Mouse (Mus musculus): ENCODE results near the gene Ftsj1. TPM values are rescaled to one million over a fixed set of nuclear protein-coding genes. Genes with fewer than 3 reads are reported as not detected.

Ftsj1 gene
- polyA plus RNA-seq, 1 experiment from 2014 or later = 46.2 TPM

GRCm38 (mm10) chrX:8203105-8203504 is 49.1 kb downstream of the Ftsj1 start:
- DNase-seq (ENCODE audit: low spot score) (no peak), ATAC-seq (replicated peaks; ENCODE audit: insufficient number of reproducible peaks, low FRiP score, low TSS enrichment, low read depth) (no peak)
- Histone ChIP-seq H3K27ac (replicated peaks; ENCODE audit: low read depth, low read length) (no peak overlapping the region), H3K4me1 (ENCODE audit: control insufficient read depth, insufficient read depth, low read length) (no peaks in the 10 kb centered on the region), H3K27me3 (ENCODE audit: control insufficient read depth, insufficient read depth, low read length) (no peaks in the 10 kb centered on the region), H3K9ac (replicated peaks; ENCODE audit: low read length) (no peak overlapping the region), H3K36me3 (replicated peaks; ENCODE audit: control insufficient read depth, insufficient read depth, low read depth, low read length) (no peaks in the 10 kb centered on the region), H3K4me2 (ENCODE audit: low read depth, low read length) (no peak overlapping the region), H3K9me3 (replicated peaks; ENCODE audit: control insufficient read depth, low read length) (no peaks in the 10 kb centered on the region), H3K4me3 (ENCODE audit: low read depth, low read length) (no peak overlapping the region)
- WGBS = 80% methylated on average over 14 of the region's 14 CpGs

- DNase-seq (ENCODE audit: low spot score) = no peak
- no peak for ATAC-seq (replicated peaks; ENCODE audit: insufficient number of reproducible peaks, low FRiP score, low TSS enrichment, low read depth)
Measured at GRCm38 (mm10) chrX:8193419-8193723, 58.8 kb downstream of the Ftsj1 start, which contains the start of gene Ebp. Gene Ebp (minus strand): TSS chrX:8193512.

GRCm38 (mm10) chrX:8192640-8193418 is 59.4 kb downstream of the Ftsj1 start:
- Histone ChIP-seq H3K36me3 (replicated peaks; ENCODE audit: control insufficient read depth, insufficient read depth, low read depth, low read length) (no peaks in the 10 kb centered on the region), H3K27ac (replicated peaks; ENCODE audit: low read depth, low read length) (peak overlapping the region; percentile 28; the same call in 1 of the 2 replicates), H3K4me1 (ENCODE audit: control insufficient read depth, insufficient read depth, low read length) (no peaks in the 10 kb centered on the region), H3K27me3 (ENCODE audit: control insufficient read depth, insufficient read depth, low read length) (no peaks in the 10 kb centered on the region), H3K9ac (replicated peaks; ENCODE audit: low read length) (peak overlapping the region; percentile 62), H3K4me3 (ENCODE audit: low read depth, low read length) (peak overlapping the region; percentile 46), H3K9me3 (replicated peaks; ENCODE audit: control insufficient read depth, low read length) (no peaks in the 10 kb centered on the region), H3K4me2 (ENCODE audit: low read depth, low read length) (peak overlapping the region; percentile 52)
- ATAC-seq (replicated peaks; ENCODE audit: insufficient number of reproducible peaks, low FRiP score, low TSS enrichment, low read depth) (peak; percentile 97), DNase-seq (ENCODE audit: low spot score) (peak; percentile 80)
- WGBS = 17% methylated on average over 38 of the region's 38 CpGs

More at GRCm38 (mm10) chrX:8193419-8193723, 58.8 kb downstream of the Ftsj1 start, which contains the start of gene Ebp:
- no peaks in the 10 kb centered on the region for H3K27me3 ChIP-seq (ENCODE audit: control insufficient read depth, insufficient read depth, low read length)
- peak within 1 kb of the TSS; percentile 62 for H3K9ac ChIP-seq (replicated peaks; ENCODE audit: low read length)
- WGBS = 25% methylated on average over 10 of the region's 10 CpGs
- no peaks in the 10 kb centered on the region for H3K4me1 ChIP-seq (ENCODE audit: control insufficient read depth, insufficient read depth, low read length)
- H3K9me3 ChIP-seq (replicated peaks; ENCODE audit: control insufficient read depth, low read length) = no peaks in the 10 kb centered on the region
- H3K4me3 ChIP-seq (ENCODE audit: low read depth, low read length) = peak within 1 kb of the TSS; percentile 46
- H3K4me2 ChIP-seq (ENCODE audit: low read depth, low read length) = peak within 1 kb of the TSS; percentile 52
- no peaks in the 10 kb centered on the region for H3K36me3 ChIP-seq (replicated peaks; ENCODE audit: control insufficient read depth, insufficient read depth, low read depth, low read length)
- H3K27ac ChIP-seq (replicated peaks; ENCODE audit: low read depth, low read length) = peak within 1 kb of the TSS; percentile 28; the same call in 1 of the 2 replicates

DNA sequence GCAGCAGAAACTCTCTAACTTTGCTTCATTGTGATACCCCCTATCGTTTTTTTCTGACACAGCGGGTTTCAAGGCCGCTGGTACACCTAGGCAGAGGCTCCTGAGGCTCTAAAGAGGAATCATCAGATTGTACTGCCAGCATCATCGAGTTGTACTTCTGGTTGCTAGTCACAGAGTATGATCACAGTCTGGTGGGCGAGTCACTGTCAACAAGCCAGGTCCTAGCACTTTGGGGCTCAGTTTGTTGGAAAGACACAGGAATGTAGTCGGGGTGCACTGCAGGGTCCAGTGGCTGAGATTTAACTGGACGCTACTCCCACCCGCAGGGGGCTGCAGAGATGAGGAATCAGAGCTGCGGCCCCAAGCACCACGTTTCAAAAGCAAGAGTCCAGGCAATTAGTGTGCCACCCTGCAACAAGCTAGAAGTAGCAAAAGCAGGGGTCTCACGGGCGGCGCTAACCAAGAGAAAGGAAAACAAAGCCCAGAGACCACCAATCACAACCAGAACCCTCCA is 60.0 kb downstream of the Ftsj1 start:
- Histone ChIP-seq H3K4me1 (ENCODE audit: control insufficient read depth, insufficient read depth, low read length) (no peaks in the 10 kb centered on the region), H3K9me3 (replicated peaks; ENCODE audit: control insufficient read depth, low read length) (no peaks in the 10 kb centered on the region), H3K4me3 (ENCODE audit: low read depth, low read length) (peak overlapping the region; percentile 46), H3K4me2 (ENCODE audit: low read depth, low read length) (peak overlapping the region; percentile 52), H3K9ac (replicated peaks; ENCODE audit: low read length) (peak overlapping the region; percentile 62), H3K36me3 (replicated peaks; ENCODE audit: control insufficient read depth, insufficient read depth, low read depth, low read length) (no peaks in the 10 kb centered on the region), H3K27ac (replicated peaks; ENCODE audit: low read depth, low read length) (peak overlapping the region; percentile 28; the same call in 1 of the 2 replicates), H3K27me3 (ENCODE audit: control insufficient read depth, insufficient read depth, low read length) (no peaks in the 10 kb centered on the region)
- 13% methylated on average over 13 of the region's 13 CpGs for WGBS
- ATAC-seq (replicated peaks; ENCODE audit: insufficient number of reproducible peaks, low FRiP score, low TSS enrichment, low read depth) (peak; percentile 56; the same call in 1 of the 2 replicates), DNase-seq (ENCODE audit: low spot score) (peak; percentile 1)

Other genes with a start within 250 kb of the Ftsj1 start
- gene Glod5, start 233.9 kb downstream of the Ftsj1 start, polyA plus RNA-seq (2014; fragmentation: Nextera tagmentation; extraction: Ambion mirVana) = not detected in 2 replicates
- gene Suv39h1, start 177.6 kb downstream of the Ftsj1 start, polyA plus RNA-seq (2014; fragmentation: Nextera tagmentation; extraction: Ambion mirVana) = 86.7 and 88.3 TPM in 2 replicates
- 0.42 and 0.48 TPM in 2 replicates for gene Was, start 161.9 kb downstream of the Ftsj1 start, polyA plus RNA-seq (2014; fragmentation: Nextera tagmentation; extraction: Ambion mirVana)
- gene Wdr13, start 119.5 kb downstream of the Ftsj1 start, polyA plus RNA-seq (2014; fragmentation: Nextera tagmentation; extraction: Ambion mirVana) = 15.1 and 15.9 TPM in 2 replicates
- 525 and 566 TPM in 2 replicates for gene Rbm3, start 106.5 kb downstream of the Ftsj1 start, polyA plus RNA-seq (2014; fragmentation: Nextera tagmentation; extraction: Ambion mirVana)
- gene Tbc1d25, start 76.2 kb downstream of the Ftsj1 start, polyA plus RNA-seq (2014; fragmentation: Nextera tagmentation; extraction: Ambion mirVana) = 11.3 and 14.1 TPM in 2 replicates
- 33.2 and 37.0 TPM in 2 replicates for gene Ebp, start 58.9 kb downstream of the Ftsj1 start, polyA plus RNA-seq (2014; fragmentation: Nextera tagmentation; extraction: Ambion mirVana)
- 10.2 and 14.2 TPM in 2 replicates for gene Porcn, start 45.9 kb downstream of the Ftsj1 start, polyA plus RNA-seq (2014; fragmentation: Nextera tagmentation; extraction: Ambion mirVana)
- gene Slc38a5, start 18.7 kb upstream of the Ftsj1 start, polyA plus RNA-seq (2014; fragmentation: Nextera tagmentation; extraction: Ambion mirVana) = 3.9 and 4.8 TPM in 2 replicates
- not detected in 2 replicates for gene Ssxb10, start 75.0 kb upstream of the Ftsj1 start, polyA plus RNA-seq (2014; fragmentation: Nextera tagmentation; extraction: Ambion mirVana)
- not detected in 2 replicates for gene Ssxb9, start 114.6 kb upstream of the Ftsj1 start, polyA plus RNA-seq (2014; fragmentation: Nextera tagmentation; extraction: Ambion mirVana)
- gene Ssxb1, start 160.9 kb upstream of the Ftsj1 start, polyA plus RNA-seq (2014; fragmentation: Nextera tagmentation; extraction: Ambion mirVana) = not detected in 2 replicates
- not detected in 2 replicates for gene Ssxb2, start 209.3 kb upstream of the Ftsj1 start, polyA plus RNA-seq (2014; fragmentation: Nextera tagmentation; extraction: Ambion mirVana)

All from embryonic facial prominence, embryonic 11.5 days (tissue).